Mouse (Mus musculus) intestine, postnatal 0 days (tissue): Measurements from ENCODE around the gene Farp1. TPM values are rescaled to one million over a fixed set of nuclear protein-coding genes. Genes with fewer than 3 reads are reported as not detected.

ENCODE experiments used
- ATAC-seq: fragments of 200-750 bp; cut with Nextera tagmentation; 2 replicates; pipeline ENCODE4 v1.8.0; 2017; ENCODE audit warnings: mild to moderate bottlenecking, moderate TSS enrichment, moderate library complexity
- H3K27ac ChIP-seq: fragments of 300-500 bp; sonication (generic); 2 replicates; pipeline ENCODE4 v1.5.1; 2014; ENCODE audit warnings: mild to moderate bottlenecking, low read depth, low read length, moderate library complexity
- H3K27me3 ChIP-seq: fragments of 300-500 bp; sonication (generic); replicated peaks from 2 replicates; pipeline ENCODE4 v1.6.1; 2014; ENCODE audit warnings: low read length, mixed read lengths; ENCODE audit not compliant: control insufficient read depth, insufficient read depth
- H3K36me3 ChIP-seq: fragments of 300-500 bp; sonication (generic); 2 replicates; pipeline ENCODE4 v1.6.1; 2014; ENCODE audit warnings: mild to moderate bottlenecking, moderate library complexity; ENCODE audit not compliant: control insufficient read depth, insufficient read depth
- H3K4me1 ChIP-seq: fragments of 300-500 bp; sonication (generic); replicated peaks from 2 replicates; pipeline ENCODE4 v1.6.1; 2014; ENCODE audit warnings: antibody characterized with exemption, low read length, mixed read lengths; ENCODE audit not compliant: control insufficient read depth, insufficient read depth
- H3K4me2 ChIP-seq: fragments of 300-500 bp; sonication (generic); replicated peaks from 2 replicates; pipeline ENCODE4 v1.6.1; 2014; ENCODE audit warnings: low read depth, mild to moderate bottlenecking, moderate library complexity
- H3K4me3 ChIP-seq: fragments of 300-500 bp; sonication (generic); 2 replicates; pipeline ENCODE4 v1.5.1; 2014; ENCODE audit warnings: low read depth, low read length
- H3K9ac ChIP-seq: fragments of 300-500 bp; sonication (generic); 2 replicates; pipeline ENCODE4 v1.6.1; 2014; ENCODE audit warnings: mild to moderate bottlenecking, low read depth, low read length
- H3K9me3 ChIP-seq: fragments of 300-500 bp; sonication (generic); 2 replicates; pipeline ENCODE4 v1.6.1; 2016; ENCODE audit warnings: mixed run types; ENCODE audit not compliant: control insufficient read depth
- CTCF ChIP-seq: sonication (generic); IDR thresholded peaks from 2 replicates; pipeline ENCODE4 v1.5.1; 2016; ENCODE audit warnings: low read depth, mild to moderate bottlenecking, control low read depth, antibody characterized with exemption, moderate library complexity
- WGBS: fragments of 180-500 bp; shearing (Covaris S2); extraction: QIAGEN DNeasy Blood & Tissue Kit; methylation state at CpG from one replicate; pipeline ENCODE4 v1.1.7; 2014; 5-methylcytosine and 5-hydroxymethylcytosine counted together
- polyA plus RNA-seq: library from polyadenylated mRNA; unstranded; fragments of >200 nt; fragmentation: Nextera tagmentation; extraction: Ambion mirVana; gene quantifications from 2 replicates; pipeline ENCODE4 v1.2.1, GENCODE M21; 2015

The Farp1 gene
- polyA plus RNA-seq, 1 experiment from 2014 or later: 4.9 TPM

- no peak for ATAC-seq
- 72% methylated on average over 14 of the region's 14 CpGs for WGBS
- H3K36me3 ChIP-seq: no peaks in the 10 kb centered on the region
- no peak for TF ChIP-seq CTCF
- no peaks in the 10 kb centered on the region for H3K27me3 ChIP-seq
- H3K4me1 ChIP-seq: peaks cover 4% of the 10 kb centered on the region; the same call in 1 of the 2 replicates
- H3K4me2 ChIP-seq: no peak overlapping the region
- no peaks in the 10 kb centered on the region for H3K9me3 ChIP-seq
- H3K4me3 ChIP-seq: no peak overlapping the region
- H3K27ac ChIP-seq: no peak overlapping the region
- H3K9ac ChIP-seq: no peak overlapping the region
Observed at GRCm38 (mm10) chr14:121198915-121199572, 164.0 kb downstream of the Farp1 start.

GRCm38 (mm10) chr14:121199789-121200188, 164.8 kb downstream of the Farp1 start:
- Histone ChIP-seq H3K4me3 (no peak overlapping the region), H3K4me1 (peaks cover 4% of the 10 kb centered on the region; the same call in 1 of the 2 replicates), H3K9me3 (no peaks in the 10 kb centered on the region), H3K4me2 (peak overlapping the region; percentile 21; the same call in 1 of the 2 replicates), H3K36me3 (no peaks in the 10 kb centered on the region), H3K27me3 (no peaks in the 10 kb centered on the region), H3K27ac (no peak overlapping the region), H3K9ac (no peak overlapping the region)
- 31% methylated on average over 8 of the region's 8 CpGs for WGBS
- ATAC-seq: peak; percentile 89
- TF ChIP-seq CTCF: peak; percentile 22; the same call in 1 of the 2 replicates

GRCm38 (mm10) chr14:121200353-121200752, 165.4 kb downstream of the Farp1 start:
- no peak overlapping the region for H3K4me3 ChIP-seq
- no peak for ATAC-seq
- no peaks in the 10 kb centered on the region for H3K27me3 ChIP-seq
- 79% methylated on average over 8 of the region's 8 CpGs for WGBS
- no peaks in the 10 kb centered on the region for H3K36me3 ChIP-seq
- H3K9me3 ChIP-seq: no peaks in the 10 kb centered on the region
- no peak overlapping the region for H3K27ac ChIP-seq
- H3K4me1 ChIP-seq: peaks cover 4% of the 10 kb centered on the region; the same call in 1 of the 2 replicates
- TF ChIP-seq CTCF: no peak
- H3K4me2 ChIP-seq: no peak overlapping the region
- H3K9ac ChIP-seq: no peak overlapping the region

- H3K9ac ChIP-seq: no peak overlapping the region
- H3K27me3 ChIP-seq: no peaks in the 10 kb centered on the region
- H3K4me1 ChIP-seq: peaks cover 4% of the 10 kb centered on the region; the same call in 1 of the 2 replicates
- ATAC-seq: peak; percentile 61; the same call in 1 of the 2 replicates
- H3K36me3 ChIP-seq: no peaks in the 10 kb centered on the region
- H3K9me3 ChIP-seq: no peaks in the 10 kb centered on the region
- no peak overlapping the region for H3K4me3 ChIP-seq
- H3K27ac ChIP-seq: 0 out of 2 replicates have a peak overlapping the region, but pooled peaks have one; percentile 1
- WGBS: 45% methylated on average over 6 of the region's 6 CpGs
- TF ChIP-seq CTCF: no peak
- no peak overlapping the region for H3K4me2 ChIP-seq
Observed at GRCm38 (mm10) chr14:121201178-121201577, 166.2 kb downstream of the Farp1 start.

- no peaks in the 10 kb centered on the region for H3K27me3 ChIP-seq
- no peak overlapping the region for H3K4me3 ChIP-seq
- no peak for TF ChIP-seq CTCF
- H3K9ac ChIP-seq: no peak overlapping the region
- peaks cover 16% of the 10 kb centered on the region; the same call in 1 of the 2 replicates for H3K36me3 ChIP-seq
- no peak overlapping the region for H3K27ac ChIP-seq
- no peak for ATAC-seq
- WGBS: 60% methylated on average over 3 of the region's 3 CpGs
- no peaks in the 10 kb centered on the region for H3K9me3 ChIP-seq
- no peak overlapping the region for H3K4me2 ChIP-seq
- no peaks in the 10 kb centered on the region for H3K4me1 ChIP-seq
Observed at GRCm38 (mm10) chr14:121205459-121205858, 170.5 kb downstream of the Farp1 start.

- Histone ChIP-seq H3K9me3 (no peaks in the 10 kb centered on the region), H3K4me3 (no peak overlapping the region), H3K4me2 (no peak overlapping the region), H3K27ac (no peak overlapping the region), H3K27me3 (no peaks in the 10 kb centered on the region), H3K4me1 (no peaks in the 10 kb centered on the region), H3K36me3 (peaks cover 16% of the 10 kb centered on the region; the same call in 1 of the 2 replicates), H3K9ac (no peak overlapping the region)
- ATAC-seq: no peak
- no peak for TF ChIP-seq CTCF
- WGBS: 71% methylated on average over 15 of the region's 15 CpGs
Observed at GRCm38 (mm10) chr14:121207441-121208158, 172.6 kb downstream of the Farp1 start.
